Mouse (Mus musculus) ES-E14 (cell line): ENCODE measurements around the gene Tfap2b. TPM values are rescaled to one million over a fixed set of nuclear protein-coding genes. Genes with fewer than 3 reads are reported as not detected.

Experiments used
- DNase-seq: peaks from one replicate; pipeline ENCODE4 v3.0.0-alpha.2; 2013; ENCODE audit warnings: low read depth, low spot score
- H3K27ac ChIP-seq: 2 replicates; pipeline ENCODE4 v1.5.1; 2012; ENCODE audit warnings: low read depth, mild to moderate bottlenecking, low read length, moderate library complexity, mixed read lengths; ENCODE audit not compliant: poor library complexity, insufficient read depth, severe bottlenecking
- H3K36me3 ChIP-seq: 2 replicates; pipeline ENCODE4 v1.6.1; 2012; ENCODE audit warnings: mild to moderate bottlenecking, low read length, moderate library complexity, mixed read lengths; ENCODE audit not compliant: control insufficient read depth, poor library complexity, insufficient read depth, severe bottlenecking
- H3K4me1 ChIP-seq, 2 experiments: fragments of 150-350 bp in 1 of 2; sonication (generic) in 1 of 2; 2 replicates each; pipeline ENCODE4 v1.6.1; 2012; ENCODE audit warnings: low read length in 2 of 2, mild to moderate bottlenecking in 1 of 2, mixed read lengths in 1 of 2; ENCODE audit not compliant: control insufficient read depth in 2 of 2, insufficient read depth in 2 of 2, poor library complexity in 1 of 2
- H3K4me3 ChIP-seq, 2 experiments: fragments of 150-350 bp in 1 of 2; sonication (generic) in 1 of 2; 2 replicates each; pipeline ENCODE4 v1.5.1; 2012; ENCODE audit warnings: low read length in 2 of 2, low read depth in 1 of 2, mild to moderate bottlenecking in 1 of 2, mixed read lengths in 1 of 2; ENCODE audit not compliant: insufficient read depth in 1 of 2, poor library complexity in 1 of 2, severe bottlenecking in 1 of 2
- H3K9ac ChIP-seq: 2 replicates; pipeline ENCODE4 v1.6.1; 2012; ENCODE audit warnings: low read depth, mild to moderate bottlenecking, low read length, mixed read lengths; ENCODE audit not compliant: poor library complexity, insufficient read depth, severe bottlenecking
- H3K9me3 ChIP-seq: fragments of 150-350 bp; sonication (generic); 2 replicates; pipeline ENCODE4 v1.6.1; 2012; ENCODE audit warnings: low read depth, mild to moderate bottlenecking, low read length; ENCODE audit not compliant: control insufficient read depth, insufficient read depth
- CHD2 ChIP-seq: IDR thresholded peaks from 2 replicates; pipeline ENCODE4 v1.6.1; 2014; ENCODE audit warnings: mild to moderate bottlenecking, low read depth, low read length, inconsistent platforms
- HCFC1 ChIP-seq: IDR thresholded peaks from 2 replicates; pipeline ENCODE4 v1.6.1; 2012; ENCODE audit warnings: low read length, inconsistent platforms, borderline replicate concordance; ENCODE audit not compliant: insufficient read depth
- MAFK ChIP-seq: IDR thresholded peaks from 2 replicates; pipeline ENCODE4 v1.6.1; 2014; ENCODE audit warnings: mild to moderate bottlenecking, low read depth, low read length, inconsistent platforms; ENCODE audit not compliant: insufficient read depth
- ZC3H11A ChIP-seq: IDR thresholded peaks from 2 replicates; pipeline ENCODE4 v1.6.1; 2012; ENCODE audit warnings: low read depth, mild to moderate bottlenecking, inconsistent platforms, low read length, borderline replicate concordance
- ZNF384 ChIP-seq: IDR thresholded peaks from 2 replicates; pipeline ENCODE4 v1.6.1; 2012; ENCODE audit warnings: low read depth, low read length, inconsistent platforms
- in situ Hi-C, 2 experiments: fragments of 600-800 bp; cut with MboI; formaldehyde crosslinking; loops; one replicate each; pipeline ENCODE4 v1.15.1; 2025; ENCODE audit warnings: low sequenced_read_pairs in 2 of 2, inconsistent platforms in 1 of 2; ENCODE audit not compliant: unreplicated experiment in 2 of 2
- total RNA-seq: library from RNA; depleted of rRNA; stranded (reverse); fragments of 300-350 nt; gene quantifications from 2 replicates; pipeline ENCODE4 v1.2.3, GENCODE M21; 2012; rRNA removed

Gene Tfap2b
- total RNA-seq, 1 experiment, result not detected

- H3K4me1 ChIP-seq, result no peaks in the 10 kb centered on the region
- TF ChIP-seq CHD2, result no peak
- TF ChIP-seq ZNF384, result no peak
- TF ChIP-seq MAFK, result no peak
- TF ChIP-seq HCFC1, result no peak
- TF ChIP-seq ZC3H11A, result no peak
- no peak overlapping the region for H3K27ac ChIP-seq
- DNase-seq, result no peak
- H3K9ac ChIP-seq, result no peak overlapping the region
- H3K9me3 ChIP-seq, result no peaks in the 10 kb centered on the region
- H3K4me3 ChIP-seq, result no peak overlapping the region
- in situ Hi-C loops, result loop anchor here in 1 of 2 experiments (10.0 kb wide), 1 partner anchor 140 kb away; the partner anchor contains the start of gene Tfap2d
- H3K36me3 ChIP-seq, result no peaks in the 10 kb centered on the region
Observed at GRCm38 (mm10) chr1:19245032-19245431, 36.3 kb downstream of the Tfap2b start.

GRCm38 (mm10) chr1:19251286-19251685 lies 42.6 kb downstream of the Tfap2b start:
- H3K4me3 ChIP-seq, result no peak overlapping the region
- in situ Hi-C loops, result no loop called here
- no peak overlapping the region for H3K9ac ChIP-seq
- no peaks in the 10 kb centered on the region for H3K9me3 ChIP-seq
- DNase-seq, result no peak
- no peaks in the 10 kb centered on the region for H3K4me1 ChIP-seq
- TF ChIP-seq ZNF384 (no peak), ZC3H11A (no peak), CHD2 (no peak), MAFK (no peak), HCFC1 (no peak)
- no peak overlapping the region for H3K27ac ChIP-seq
- no peaks in the 10 kb centered on the region for H3K36me3 ChIP-seq

GRCm38 (mm10) chr1:19269596-19269995 lies 60.9 kb downstream of the Tfap2b start:
- Histone ChIP-seq H3K4me1 (no peaks in the 10 kb centered on the region), H3K9me3 (no peaks in the 10 kb centered on the region), H3K36me3 (no peaks in the 10 kb centered on the region), H3K4me3 (no peak overlapping the region), H3K9ac (no peak overlapping the region), H3K27ac (no peak overlapping the region)
- no peak for DNase-seq
- TF ChIP-seq ZC3H11A, result no peak
- no peak for TF ChIP-seq ZNF384
- TF ChIP-seq CHD2, result no peak
- in situ Hi-C loops, result no loop called here

Other genes with a start within 250 kb of the Tfap2b start
- gene Tfap2d, start 105.9 kb upstream of the Tfap2b start, total RNA-seq, result not detected in 2 replicates